Mouse (Mus musculus) embryonic facial prominence, embryonic 14.5 days (tissue): Measurements from ENCODE around the gene Smyd3. TPM values are rescaled to one million over a fixed set of nuclear protein-coding genes. Genes with fewer than 3 reads are reported as not detected.
A peak's percentile ranks its signal among the peaks of the same experiment; 100 is the strongest.

ENCODE experiments used
- ATAC-seq: fragments of 200-750 bp; cut with Nextera tagmentation; 2 replicates; pipeline ENCODE4 v1.8.0; 2017; ENCODE audit warnings: low read depth, moderate number of reproducible peaks, moderate TSS enrichment
- DNase-seq: peaks from one replicate; pipeline ENCODE4 v3.0.0-alpha.2; 2015; ENCODE audit warnings: low spot score
- H3K27ac ChIP-seq: fragments of 300-500 bp; sonication (generic); replicated peaks from 2 replicates; pipeline ENCODE4 v1.5.1; 2014; ENCODE audit warnings: low read depth, mild to moderate bottlenecking, low read length, moderate library complexity
- H3K27me3 ChIP-seq: fragments of 300-500 bp; sonication (generic); replicated peaks from 2 replicates; pipeline ENCODE4 v1.6.1; 2014; ENCODE audit warnings: low read length; ENCODE audit not compliant: control insufficient read depth, insufficient read depth
- H3K36me3 ChIP-seq: fragments of 300-500 bp; sonication (generic); 2 replicates; pipeline ENCODE4 v1.6.1; 2014; ENCODE audit warnings: low read length, mixed read lengths; ENCODE audit not compliant: control insufficient read depth, insufficient read depth
- H3K4me1 ChIP-seq: fragments of 300-500 bp; sonication (generic); 2 replicates; pipeline ENCODE4 v1.6.1; 2014; ENCODE audit warnings: antibody characterized with exemption, low read length; ENCODE audit not compliant: control insufficient read depth, insufficient read depth
- H3K4me2 ChIP-seq: fragments of 300-500 bp; sonication (generic); 2 replicates; pipeline ENCODE4 v1.6.1; 2014; ENCODE audit warnings: low read depth, mild to moderate bottlenecking, low read length, moderate library complexity, mixed read lengths
- H3K4me3 ChIP-seq: fragments of 300-500 bp; sonication (generic); 2 replicates; pipeline ENCODE4 v1.5.1; 2014; ENCODE audit warnings: low read depth, mild to moderate bottlenecking, low read length
- H3K9ac ChIP-seq: fragments of 300-500 bp; sonication (generic); 2 replicates; pipeline ENCODE4 v1.6.1; 2014; ENCODE audit warnings: low read depth, mild to moderate bottlenecking, low read length, moderate library complexity, mixed read lengths
- H3K9me3 ChIP-seq: fragments of 300-500 bp; sonication (generic); 2 replicates; pipeline ENCODE4 v1.6.1; 2016; ENCODE audit warnings: low read length; ENCODE audit not compliant: control insufficient read depth
- WGBS: fragments of 180-500 bp; shearing (Covaris S2); extraction: QIAGEN DNeasy Blood & Tissue Kit; methylation state at CpG from one replicate; pipeline ENCODE4 v1.1.7; 2014; 5-methylcytosine and 5-hydroxymethylcytosine counted together
- polyA plus RNA-seq: library from polyadenylated mRNA; unstranded; fragments of >200 nt; fragmentation: Nextera tagmentation; extraction: Ambion mirVana; gene quantifications from 2 replicates; pipeline ENCODE4 v1.2.1, GENCODE M21; 2014

The Smyd3 gene
- polyA plus RNA-seq, 1 experiment from 2014 or later = 16.7 TPM

DNA sequence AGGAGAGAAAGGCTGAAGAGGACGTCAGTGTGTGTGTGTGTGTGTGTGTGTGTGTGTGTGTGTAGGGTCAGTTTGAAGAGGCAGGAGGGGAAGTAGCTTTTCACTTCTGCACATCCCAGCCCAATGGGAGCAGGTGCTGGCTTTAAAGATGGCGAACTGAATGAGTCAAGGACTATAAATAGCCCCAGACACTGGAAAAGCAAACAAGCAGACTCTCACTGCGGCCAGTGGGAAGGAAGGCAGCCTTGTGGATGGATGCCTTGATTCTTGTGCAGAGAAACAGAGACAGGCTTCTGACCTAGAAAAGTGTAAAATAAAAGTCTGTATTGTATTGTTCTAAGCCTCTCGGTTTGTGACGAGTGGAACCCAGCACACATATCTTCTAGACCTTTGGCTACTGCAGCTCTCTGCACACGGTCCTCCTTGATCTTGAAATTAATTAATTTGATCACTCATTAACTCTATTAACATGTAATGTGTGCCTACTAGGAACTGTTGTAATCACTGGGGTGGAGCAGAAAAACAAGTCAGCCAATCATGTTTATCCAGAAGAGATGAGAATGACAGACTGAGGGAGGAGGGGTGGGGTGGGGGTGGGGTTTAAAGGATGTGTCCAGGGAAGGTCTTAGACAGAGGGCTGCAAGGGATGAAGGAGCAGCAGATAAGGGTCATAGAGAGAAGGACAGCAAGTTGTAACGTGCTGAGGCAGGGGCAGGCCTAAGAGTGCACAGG is 463.3 kb downstream of the Smyd3 start:
- Histone ChIP-seq H3K9ac (no peak overlapping the region), H3K27ac (no peak overlapping the region), H3K36me3 (no peaks in the 10 kb centered on the region), H3K4me3 (no peak overlapping the region), H3K4me2 (no peak overlapping the region), H3K9me3 (no peaks in the 10 kb centered on the region), H3K4me1 (peaks cover 20% of the 10 kb centered on the region), H3K27me3 (no peaks in the 10 kb centered on the region)
- ATAC-seq = no peak
- peak; percentile 31 for DNase-seq
- 71% methylated on average over 7 of the region's 7 CpGs for WGBS

DNA sequence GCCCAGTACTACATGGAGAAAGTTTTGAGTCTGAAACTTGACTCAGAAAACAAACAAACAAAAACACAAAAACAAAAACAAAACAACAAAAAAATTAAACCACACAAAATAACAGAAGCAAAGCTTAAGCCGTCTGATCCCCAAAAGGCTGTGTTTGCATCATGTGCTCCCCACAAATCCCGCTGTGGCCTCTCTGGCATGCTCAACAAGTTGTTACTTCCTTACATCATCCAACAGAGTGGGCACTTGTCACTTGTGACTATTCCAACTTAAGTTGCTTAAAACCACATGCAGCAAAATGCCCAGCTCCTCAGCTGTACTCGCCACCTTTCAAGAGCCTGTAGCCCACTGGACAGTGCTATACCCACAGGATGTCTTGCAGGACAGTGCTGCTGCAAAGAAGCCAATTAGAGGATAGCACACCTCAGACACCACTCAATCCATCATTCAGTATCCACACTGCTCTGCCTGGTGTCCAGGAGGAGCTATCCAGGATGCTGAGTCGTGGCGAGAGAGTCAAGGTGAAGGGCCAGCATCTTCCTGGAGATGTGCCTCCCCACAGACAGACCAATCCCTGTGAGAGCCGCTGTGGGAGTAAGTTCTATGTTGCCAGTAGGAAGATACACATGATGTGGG is 465.2 kb downstream of the Smyd3 start:
- no peak overlapping the region for H3K27ac ChIP-seq
- H3K4me2 ChIP-seq = no peak overlapping the region
- no peaks in the 10 kb centered on the region for H3K27me3 ChIP-seq
- no peaks in the 10 kb centered on the region for H3K9me3 ChIP-seq
- no peak overlapping the region for H3K9ac ChIP-seq
- H3K36me3 ChIP-seq = no peaks in the 10 kb centered on the region
- no peak overlapping the region for H3K4me3 ChIP-seq
- no peak for ATAC-seq
- 0 out of 2 replicates have a peak, but pooled peaks cover 3% of the 10 kb centered on the region for H3K4me1 ChIP-seq
- WGBS = 88% methylated on average over 6 of the region's 6 CpGs
- DNase-seq = no peak

DNA sequence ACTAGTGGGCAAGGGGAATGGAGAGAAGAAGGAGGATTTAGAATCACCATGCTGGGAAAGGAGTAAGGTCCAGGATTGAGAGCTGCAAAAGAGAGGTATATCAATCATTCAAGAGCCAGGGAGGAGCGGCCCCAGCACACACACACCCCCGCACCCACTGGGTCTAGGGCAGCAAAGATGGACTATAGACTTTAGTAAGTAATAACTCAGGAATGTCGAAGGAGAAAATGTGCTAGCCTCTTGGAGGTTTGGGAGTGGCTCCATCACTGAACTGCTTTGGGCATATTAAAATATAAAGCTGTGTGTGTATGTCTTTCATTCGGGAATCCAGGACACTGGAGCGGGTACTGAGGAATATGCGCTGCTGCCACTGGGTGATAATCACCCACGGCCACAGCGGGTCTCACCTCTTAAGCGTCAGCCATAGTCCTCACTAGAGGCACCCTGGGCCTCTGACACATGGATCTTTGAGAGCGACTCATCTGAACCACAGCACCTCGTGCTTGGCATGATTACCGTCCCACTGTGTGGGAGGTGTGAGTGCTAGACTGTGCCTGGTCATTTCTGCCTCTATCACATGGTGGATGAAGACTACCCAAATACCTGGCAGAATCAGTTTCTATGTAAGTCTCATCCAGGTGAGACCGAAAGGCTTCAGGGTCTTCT is 469.8 kb downstream of the Smyd3 start:
- Histone ChIP-seq H3K4me1 (no peaks in the 10 kb centered on the region), H3K4me3 (no peak overlapping the region), H3K4me2 (no peak overlapping the region), H3K9ac (no peak overlapping the region), H3K27me3 (no peaks in the 10 kb centered on the region), H3K9me3 (no peaks in the 10 kb centered on the region), H3K36me3 (no peaks in the 10 kb centered on the region), H3K27ac (no peak overlapping the region)
- DNase-seq (no peak), ATAC-seq (no peak)
- 91% methylated on average over 13 of the region's 13 CpGs for WGBS

DNA sequence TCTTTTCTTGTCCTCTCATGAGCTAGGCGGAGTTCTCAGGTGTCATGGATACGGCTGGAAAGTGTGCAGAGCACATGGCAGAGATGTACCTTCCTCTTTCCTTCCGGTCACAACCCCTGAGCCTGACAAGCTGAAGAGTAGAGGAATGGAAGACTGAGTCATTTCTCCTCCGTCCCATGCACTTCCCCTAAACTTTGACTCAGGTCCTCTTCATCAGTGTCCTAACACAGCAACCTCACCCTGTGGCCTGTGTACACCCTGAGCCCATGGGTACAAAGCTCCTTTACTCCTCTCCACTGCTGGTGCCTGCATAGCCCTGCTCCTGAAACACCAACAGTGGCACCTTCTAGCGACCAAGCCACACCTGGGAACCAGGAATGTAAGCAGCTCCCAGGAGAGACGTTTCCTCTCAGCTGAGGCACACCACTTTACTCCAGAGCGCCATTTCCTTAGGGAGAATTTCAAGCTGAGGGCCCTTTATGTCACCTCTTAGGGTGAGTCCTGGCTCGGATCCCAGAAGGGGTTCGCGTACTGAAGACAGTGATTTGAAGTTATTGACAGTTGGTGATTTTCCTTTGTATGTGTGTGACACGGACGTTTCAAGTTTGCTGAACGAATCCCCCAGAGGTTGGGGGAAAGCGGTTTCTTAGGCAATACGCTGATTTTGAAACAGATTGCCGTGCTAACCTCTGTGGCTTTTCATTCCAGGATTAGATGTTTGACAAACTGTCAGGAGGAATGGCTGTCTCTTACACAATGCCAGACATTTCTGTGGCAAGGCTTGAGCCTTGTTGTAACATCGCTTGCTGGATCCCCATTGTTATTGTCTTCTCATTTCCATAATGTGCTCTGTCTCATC is 471.8 kb downstream of the Smyd3 start:
- H3K4me3 ChIP-seq = no peak overlapping the region
- 52% methylated on average over 17 of the region's 17 CpGs for WGBS
- no peak overlapping the region for H3K4me2 ChIP-seq
- H3K27me3 ChIP-seq = no peaks in the 10 kb centered on the region
- H3K9me3 ChIP-seq = no peaks in the 10 kb centered on the region
- ATAC-seq (peak; percentile 16), DNase-seq (peak; percentile 61)
- no peak overlapping the region for H3K27ac ChIP-seq
- H3K4me1 ChIP-seq = peaks cover 11% of the 10 kb centered on the region
- H3K9ac ChIP-seq = no peak overlapping the region
- no peaks in the 10 kb centered on the region for H3K36me3 ChIP-seq

DNA sequence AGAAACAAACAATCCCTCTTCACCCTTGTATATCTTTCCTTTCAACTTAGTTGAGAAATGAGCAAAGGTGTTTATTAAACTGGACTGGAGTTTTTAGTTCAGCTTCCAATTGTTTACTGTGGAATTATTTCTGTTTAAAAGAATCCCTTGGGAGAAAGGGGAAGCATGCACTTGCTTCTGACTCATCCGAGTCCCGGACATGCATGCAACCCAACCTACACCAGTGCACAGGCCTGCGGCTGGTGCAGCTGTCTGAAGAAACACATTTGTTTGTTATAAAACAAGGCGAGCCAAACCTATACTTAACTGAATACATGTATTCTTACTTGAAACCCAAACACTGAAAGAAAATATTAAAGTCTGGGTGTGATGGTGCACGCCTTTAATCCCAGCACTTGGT is 473.7 kb downstream of the Smyd3 start:
- no peak overlapping the region for H3K9ac ChIP-seq
- 62% methylated on average over 5 of the region's 5 CpGs for WGBS
- H3K27ac ChIP-seq = no peak overlapping the region
- H3K4me1 ChIP-seq = peaks cover 11% of the 10 kb centered on the region
- ATAC-seq (no peak), DNase-seq (peak; percentile 48)
- no peak overlapping the region for H3K4me2 ChIP-seq
- H3K4me3 ChIP-seq = no peak overlapping the region
- H3K9me3 ChIP-seq = no peaks in the 10 kb centered on the region
- H3K36me3 ChIP-seq = no peaks in the 10 kb centered on the region
- H3K27me3 ChIP-seq = no peaks in the 10 kb centered on the region

DNA sequence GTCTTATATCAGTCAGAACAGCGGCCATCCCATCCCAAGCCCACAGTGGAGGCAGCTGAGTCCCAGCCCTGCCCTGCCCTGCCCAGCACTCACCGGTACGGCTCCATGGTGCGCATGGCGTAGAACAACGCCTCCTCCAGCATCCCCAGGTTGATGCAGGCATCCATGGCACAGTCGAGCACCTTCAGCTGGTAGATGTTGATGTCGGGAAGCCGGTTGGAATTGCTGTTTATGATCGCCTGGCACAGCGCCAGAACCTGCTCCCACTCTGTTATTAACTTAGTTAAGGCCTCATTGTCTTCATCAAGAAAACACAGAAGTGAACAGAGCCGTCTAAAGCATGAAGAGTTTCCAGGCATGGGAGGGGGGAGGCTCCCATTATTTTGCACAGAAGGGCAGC is 474.2 kb downstream of the Smyd3 start:
- H3K4me1 ChIP-seq = peaks cover 11% of the 10 kb centered on the region
- ATAC-seq (no peak), DNase-seq (peak; percentile 47)
- no peaks in the 10 kb centered on the region for H3K36me3 ChIP-seq
- no peak overlapping the region for H3K4me2 ChIP-seq
- no peak overlapping the region for H3K27ac ChIP-seq
- H3K9ac ChIP-seq = no peak overlapping the region
- no peaks in the 10 kb centered on the region for H3K9me3 ChIP-seq
- no peak overlapping the region for H3K4me3 ChIP-seq
- WGBS = 68% methylated on average over 12 of the region's 12 CpGs
- no peaks in the 10 kb centered on the region for H3K27me3 ChIP-seq

DNA sequence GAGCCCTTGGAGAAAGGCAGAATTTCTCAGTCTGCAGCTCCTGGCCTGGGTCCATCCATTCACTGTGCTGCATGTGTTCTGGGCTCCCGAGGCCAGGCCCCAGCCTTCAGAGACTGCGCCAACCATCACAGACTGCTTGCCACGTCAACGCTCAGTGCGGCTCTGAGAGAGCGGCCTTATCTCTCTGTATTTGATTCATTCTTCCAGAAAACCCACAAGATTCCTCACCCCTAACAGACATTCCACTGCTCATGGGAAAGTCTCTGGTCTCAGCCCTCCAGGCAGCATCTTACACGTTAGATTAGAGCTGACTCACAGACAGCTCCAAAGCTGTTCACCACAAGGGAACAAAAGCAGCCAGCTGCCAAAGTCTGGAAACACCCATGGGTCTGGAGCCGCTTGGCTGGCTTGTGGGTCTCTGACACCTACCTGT is 475.9 kb downstream of the Smyd3 start:
- no peak overlapping the region for H3K4me3 ChIP-seq
- H3K9me3 ChIP-seq = no peaks in the 10 kb centered on the region
- no peaks in the 10 kb centered on the region for H3K36me3 ChIP-seq
- ATAC-seq = peak; percentile 79
- H3K4me1 ChIP-seq = peaks cover 11% of the 10 kb centered on the region
- no peak overlapping the region for H3K4me2 ChIP-seq
- WGBS = 40% methylated on average over 8 of the region's 8 CpGs
- H3K27me3 ChIP-seq = no peaks in the 10 kb centered on the region
- H3K9ac ChIP-seq = peak overlapping the region; percentile 21; the same call in 1 of the 2 replicates
- peak overlapping the region; percentile 76 for H3K27ac ChIP-seq
- peak; percentile 83 for DNase-seq

DNA sequence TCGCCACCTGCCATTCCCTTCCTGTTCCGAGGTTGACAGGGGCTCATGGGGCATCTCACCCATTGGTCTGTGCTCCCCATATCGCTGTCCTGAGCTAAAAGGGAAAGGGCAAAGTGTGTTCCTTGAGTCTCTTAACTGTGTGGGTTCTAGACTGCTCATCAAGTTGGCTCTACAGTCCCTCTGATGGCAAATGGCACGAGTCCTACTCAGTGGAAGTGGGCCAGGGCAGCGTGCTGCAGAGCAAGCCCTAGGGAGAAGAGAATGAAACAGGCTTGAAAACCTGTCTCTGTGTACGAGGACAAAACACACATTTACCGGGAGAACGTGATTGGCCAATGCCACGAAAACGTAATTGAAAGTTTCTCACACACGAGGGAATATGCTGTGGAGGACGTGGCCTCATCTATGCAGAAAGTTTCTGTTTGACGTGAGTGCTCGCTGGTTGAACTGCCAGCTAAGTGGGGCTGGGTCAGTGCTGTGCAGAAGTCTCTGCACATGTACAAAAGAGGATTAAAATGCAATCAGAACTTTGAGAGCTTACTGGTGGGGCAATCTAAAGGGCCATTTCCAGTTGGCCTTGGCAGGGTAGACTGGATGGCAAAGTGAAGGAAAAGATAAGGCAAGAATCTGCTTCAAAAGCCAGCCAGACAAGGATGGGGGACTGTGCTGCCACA is 476.5 kb downstream of the Smyd3 start:
- 77% methylated on average over 14 of the region's 14 CpGs for WGBS
- Histone ChIP-seq H3K27ac (peak overlapping the region; percentile 76), H3K36me3 (no peaks in the 10 kb centered on the region), H3K4me1 (peaks cover 11% of the 10 kb centered on the region), H3K9ac (0 out of 2 replicates have a peak overlapping the region, but pooled peaks have one; percentile 21), H3K9me3 (no peaks in the 10 kb centered on the region), H3K27me3 (no peaks in the 10 kb centered on the region), H3K4me3 (no peak overlapping the region), H3K4me2 (no peak overlapping the region)
- ATAC-seq (no peak), DNase-seq (no peak)
